Mouse (Mus musculus): ENCODE data around the gene Nol10.
A peak's percentile ranks its signal among the peaks of the same experiment; 100 is the strongest.

Gene Nol10

GRCm38 (mm10) chr12:17348048-17349036 is at the start of gene Nol10:
Gene Nol10, plus strand, starts transcription at chr12:17348458.
- peak; percentile 88 for DNase-seq (ENCODE audit: low spot score)

- DNase-seq (ENCODE audit: low spot score), result no peak
Measured at GRCm38 (mm10) chr12:17299902-17300301, 48.4 kb upstream of the Nol10 start.

- peak; percentile 14 for DNase-seq (ENCODE audit: low spot score)
Measured at GRCm38 (mm10) chr12:17305445-17305844, 42.8 kb upstream of the Nol10 start.

GRCm38 (mm10) chr12:17308246-17308645 is 40.0 kb upstream of the Nol10 start:
- no peak for DNase-seq (ENCODE audit: low spot score)

GRCm38 (mm10) chr12:17310852-17311839 is 37.1 kb upstream of the Nol10 start:
- no peak for DNase-seq (ENCODE audit: low spot score)

GRCm38 (mm10) chr12:17316096-17316495 is 32.2 kb upstream of the Nol10 start:
- DNase-seq (ENCODE audit: low spot score), result no peak

GRCm38 (mm10) chr12:17317970-17318369 is 30.3 kb upstream of the Nol10 start:
- DNase-seq (ENCODE audit: low spot score), result no peak

GRCm38 (mm10) chr12:17318453-17318852 is 29.8 kb upstream of the Nol10 start:
- no peak for DNase-seq (ENCODE audit: low spot score)

- DNase-seq (ENCODE audit: low spot score), result peak; percentile 26
Measured at GRCm38 (mm10) chr12:17324549-17325470, 23.4 kb upstream of the Nol10 start.

GRCm38 (mm10) chr12:17329259-17329658 is 19.0 kb upstream of the Nol10 start, which contains the start of gene Atp6v1c2:
Gene Atp6v1c2, minus strand, starts transcription at chr12:17329359.
- DNase-seq (ENCODE audit: low spot score), result no peak

- DNase-seq (ENCODE audit: low spot score), result no peak
Measured at GRCm38 (mm10) chr12:17333459-17333858, 14.8 kb upstream of the Nol10 start.

GRCm38 (mm10) chr12:17338338-17338737 is 9.9 kb upstream of the Nol10 start:
- DNase-seq (ENCODE audit: low spot score), result no peak

- no peak for DNase-seq (ENCODE audit: low spot score)
Measured at GRCm38 (mm10) chr12:17339114-17339905, 8.9 kb upstream of the Nol10 start.

GRCm38 (mm10) chr12:17347327-17348047 is 771 bp upstream of the Nol10 start:
- DNase-seq (ENCODE audit: low spot score), result no peak

- no peak for DNase-seq (ENCODE audit: low spot score)
Measured at GRCm38 (mm10) chr12:17350106-17350505, 1.8 kb downstream of the Nol10 start.

- DNase-seq (ENCODE audit: low spot score), result peak; percentile 16
Measured at GRCm38 (mm10) chr12:17356853-17357252, 8.6 kb downstream of the Nol10 start.

- DNase-seq (ENCODE audit: low spot score), result no peak
Measured at GRCm38 (mm10) chr12:17357795-17358194, 9.5 kb downstream of the Nol10 start.

- DNase-seq (ENCODE audit: low spot score), result no peak
Measured at GRCm38 (mm10) chr12:17358981-17359380, 10.7 kb downstream of the Nol10 start.

GRCm38 (mm10) chr12:17360104-17360503 is 11.8 kb downstream of the Nol10 start:
- DNase-seq (ENCODE audit: low spot score), result no peak

GRCm38 (mm10) chr12:17360650-17361049 is 12.4 kb downstream of the Nol10 start:
- DNase-seq (ENCODE audit: low spot score), result no peak

All from urinary bladder, postnatal 14 days (tissue).